Mouse (Mus musculus) hindbrain, embryonic 13.5 days (tissue): Measurements from ENCODE around the gene Gm28305. TPM values are rescaled to one million over a fixed set of nuclear protein-coding genes. Genes with fewer than 3 reads are reported as not detected.

Experiments used
- ATAC-seq: fragments of 200-750 bp; cut with Nextera tagmentation; 2 replicates; pipeline ENCODE4 v1.8.0; 2017; ENCODE audit warnings: moderate TSS enrichment; ENCODE audit not compliant: low FRiP score
- H3K27ac ChIP-seq: fragments of 300-500 bp; sonication (generic); 2 replicates; pipeline ENCODE4 v1.5.1; 2015; ENCODE audit warnings: inconsistent platforms, mild to moderate bottlenecking, moderate library complexity
- H3K27me3 ChIP-seq: fragments of 300-500 bp; sonication (generic); 2 replicates; pipeline ENCODE4 v1.6.1; 2015; ENCODE audit warnings: mild to moderate bottlenecking, inconsistent platforms
- H3K36me3 ChIP-seq: fragments of 300-500 bp; sonication (generic); 2 replicates; pipeline ENCODE4 v1.6.1; 2015; ENCODE audit warnings: mild to moderate bottlenecking, inconsistent platforms
- H3K4me1 ChIP-seq: fragments of 300-500 bp; sonication (generic); replicated peaks from 2 replicates; pipeline ENCODE4 v1.6.1; 2015; ENCODE audit warnings: inconsistent platforms
- H3K4me2 ChIP-seq: fragments of 300-500 bp; sonication (generic); 2 replicates; pipeline ENCODE4 v1.6.1; 2015; ENCODE audit warnings: inconsistent platforms, mild to moderate bottlenecking, moderate library complexity
- H3K4me3 ChIP-seq: fragments of 300-500 bp; sonication (generic); 2 replicates; pipeline ENCODE4 v1.5.1; 2015; ENCODE audit warnings: mild to moderate bottlenecking, inconsistent platforms
- H3K9ac ChIP-seq: fragments of 300-500 bp; sonication (generic); 2 replicates; pipeline ENCODE4 v1.6.1; 2015; ENCODE audit warnings: mild to moderate bottlenecking, inconsistent platforms
- H3K9me3 ChIP-seq: fragments of 300-500 bp; sonication (generic); 2 replicates; pipeline ENCODE4 v1.6.1; 2016; ENCODE audit warnings: inconsistent platforms
- WGBS: fragments of 180-500 bp; shearing (Covaris S2); methylation state at CpG from one replicate; pipeline ENCODE4 v1.1.7; 2015; 5-methylcytosine and 5-hydroxymethylcytosine counted together
- polyA plus RNA-seq: library from polyadenylated mRNA; unstranded; fragments of >200 nt; fragmentation: Nextera tagmentation; extraction: Ambion mirVana; gene quantifications from 2 replicates; pipeline ENCODE4 v1.2.1, GENCODE M21; 2015

Gm28305 gene
- polyA plus RNA-seq: not detected in 2 replicates

- WGBS: 78% methylated on average over 2 of the region's 2 CpGs
- ATAC-seq: no peak
- Histone ChIP-seq H3K4me2 (no peak within 1 kb of the TSS), H3K27ac (no peak within 1 kb of the TSS), H3K4me3 (no peak within 1 kb of the TSS), H3K27me3 (no peaks in the 10 kb centered on the region), H3K4me1 (no peaks in the 10 kb centered on the region), H3K9ac (no peak within 1 kb of the TSS), H3K36me3 (peaks cover 32% of the 10 kb centered on the region), H3K9me3 (no peaks in the 10 kb centered on the region)
Observed at GRCm38 (mm10) chr9:104040362-104040761, at the start of gene Gm28305. TSS of gene Gm28305 (plus strand) at chr9:104040662.

GRCm38 (mm10) chr9:103996496-103996895 is 44.0 kb upstream of the Gm28305 start:
- ATAC-seq: no peak
- no peak overlapping the region for H3K4me2 ChIP-seq
- no peaks in the 10 kb centered on the region for H3K9me3 ChIP-seq
- H3K9ac ChIP-seq: no peak overlapping the region
- H3K4me3 ChIP-seq: no peak overlapping the region
- H3K36me3 ChIP-seq: no peaks in the 10 kb centered on the region
- peaks cover 5% of the 10 kb centered on the region for H3K4me1 ChIP-seq
- no peak overlapping the region for H3K27ac ChIP-seq
- WGBS: 10% methylated on average over 2 of the region's 2 CpGs
- H3K27me3 ChIP-seq: peaks cover 10% of the 10 kb centered on the region; the same call in 1 of the 2 replicates

DNA sequence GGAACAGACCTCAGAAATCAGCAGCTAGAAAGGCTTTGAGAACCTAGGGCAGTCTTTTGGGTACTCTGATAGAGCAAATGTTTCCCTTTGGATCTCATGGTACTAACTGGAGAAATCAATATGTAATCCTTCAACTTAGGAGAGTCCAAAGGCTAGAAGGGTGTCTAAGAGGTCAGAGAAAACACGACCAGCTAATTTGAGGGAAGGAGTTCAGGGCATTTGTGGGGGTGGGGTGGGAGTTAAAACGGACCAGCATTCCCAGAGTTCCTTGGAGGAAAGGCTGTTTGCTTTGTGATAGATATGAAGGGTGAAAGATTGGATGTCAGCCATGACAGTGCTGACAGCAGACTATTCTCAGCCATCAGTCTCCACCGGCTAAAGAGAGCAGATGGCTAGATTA is 39.9 kb upstream of the Gm28305 start:
- Histone ChIP-seq H3K4me1 (peaks cover 19% of the 10 kb centered on the region), H3K9ac (no peak overlapping the region), H3K9me3 (no peaks in the 10 kb centered on the region), H3K4me2 (no peak overlapping the region), H3K27ac (no peak overlapping the region), H3K36me3 (0 out of 2 replicates have a peak, but pooled peaks cover 3% of the 10 kb centered on the region), H3K27me3 (peaks cover 10% of the 10 kb centered on the region; the same call in 1 of the 2 replicates), H3K4me3 (no peak overlapping the region)
- WGBS: 68% methylated on average over 3 of the region's 3 CpGs
- no peak for ATAC-seq

DNA sequence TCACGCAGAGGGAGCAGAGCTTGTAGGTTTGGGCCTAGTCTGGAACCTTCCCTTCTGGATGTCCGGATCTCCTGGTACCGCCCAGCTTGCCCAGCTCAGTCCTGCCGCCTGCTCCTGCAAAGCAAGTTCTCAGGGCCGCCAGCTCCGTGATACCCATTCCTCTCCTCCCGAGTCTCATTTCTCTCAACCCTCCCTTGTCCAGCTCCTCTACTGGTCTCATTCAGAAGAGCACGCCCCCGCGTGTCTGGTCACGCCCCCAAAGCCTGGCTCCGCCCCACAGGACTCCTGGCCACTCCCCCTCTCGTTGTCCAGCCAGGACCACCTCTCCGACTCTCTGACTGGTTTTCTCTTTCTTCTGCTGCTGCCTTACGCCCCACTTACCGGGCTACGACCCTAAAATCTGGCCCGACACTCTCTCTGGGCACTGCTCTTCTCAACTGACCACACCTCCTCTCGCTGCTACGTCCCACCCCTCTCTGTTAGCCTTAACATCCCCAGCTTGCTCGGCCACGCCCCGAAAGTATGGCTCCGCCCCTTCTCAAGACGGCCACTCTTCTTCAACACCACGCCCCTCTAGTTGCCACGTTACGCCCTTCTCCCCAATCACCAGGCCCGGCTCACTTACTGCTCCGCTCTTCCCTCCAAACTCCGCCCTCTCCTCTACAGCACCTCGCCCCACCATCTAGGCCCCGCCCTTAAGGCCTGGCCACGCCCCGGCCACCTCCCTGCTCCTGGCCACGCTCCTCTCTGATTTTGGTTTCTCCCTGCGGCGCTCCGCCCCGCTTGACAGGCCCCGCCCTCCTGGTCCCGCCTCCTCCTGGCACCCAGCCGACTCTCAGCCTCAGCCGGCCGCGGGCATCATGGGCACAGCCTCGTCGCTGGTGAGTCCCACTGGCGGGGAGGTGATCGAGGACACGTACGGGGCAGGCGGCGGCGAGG is 38.3 kb upstream of the Gm28305 start, which contains the start of gene Nphp3:
Gene Nphp3 (plus strand): TSS at position 624 of the 939 bp plus-strand sequence.
- H3K4me3 ChIP-seq: peak within 1 kb of the TSS; percentile 64
- ATAC-seq: peak; percentile 98
- H3K4me1 ChIP-seq: peaks cover 19% of the 10 kb centered on the region
- H3K9ac ChIP-seq: peak within 1 kb of the TSS; percentile 77
- H3K36me3 ChIP-seq: 0 out of 2 replicates have a peak, but pooled peaks cover 3% of the 10 kb centered on the region
- H3K4me2 ChIP-seq: peak within 1 kb of the TSS; percentile 65
- peak within 1 kb of the TSS; percentile 87 for H3K27ac ChIP-seq
- H3K27me3 ChIP-seq: peaks cover 6% of the 10 kb centered on the region; the same call in 1 of the 2 replicates
- WGBS: 1% methylated on average over 55 of the region's 55 CpGs
- H3K9me3 ChIP-seq: no peaks in the 10 kb centered on the region

GRCm38 (mm10) chr9:104002913-104003330 is 37.5 kb upstream of the Gm28305 start:
- Histone ChIP-seq H3K27me3 (0 out of 2 replicates have a peak, but pooled peaks cover 4% of the 10 kb centered on the region), H3K36me3 (peaks cover 3% of the 10 kb centered on the region; the same call in 1 of the 2 replicates), H3K4me1 (peaks cover 19% of the 10 kb centered on the region), H3K9ac (peak overlapping the region; percentile 77), H3K4me3 (peak overlapping the region; percentile 64), H3K9me3 (no peaks in the 10 kb centered on the region), H3K27ac (peak overlapping the region; percentile 87), H3K4me2 (peak overlapping the region; percentile 65)
- peak; percentile 53 for ATAC-seq
- 0% methylated on average over 37 of the region's 37 CpGs for WGBS

- no peak for ATAC-seq
- H3K9ac ChIP-seq: no peak overlapping the region
- WGBS: 78% methylated on average over 1 of the region's 1 CpGs
- no peaks in the 10 kb centered on the region for H3K4me1 ChIP-seq
- H3K9me3 ChIP-seq: no peaks in the 10 kb centered on the region
- H3K27ac ChIP-seq: no peak overlapping the region
- no peaks in the 10 kb centered on the region for H3K27me3 ChIP-seq
- H3K36me3 ChIP-seq: peaks cover 30% of the 10 kb centered on the region
- H3K4me3 ChIP-seq: no peak overlapping the region
- no peak overlapping the region for H3K4me2 ChIP-seq
Observed at GRCm38 (mm10) chr9:104014526-104014925, 25.9 kb upstream of the Gm28305 start.

DNA sequence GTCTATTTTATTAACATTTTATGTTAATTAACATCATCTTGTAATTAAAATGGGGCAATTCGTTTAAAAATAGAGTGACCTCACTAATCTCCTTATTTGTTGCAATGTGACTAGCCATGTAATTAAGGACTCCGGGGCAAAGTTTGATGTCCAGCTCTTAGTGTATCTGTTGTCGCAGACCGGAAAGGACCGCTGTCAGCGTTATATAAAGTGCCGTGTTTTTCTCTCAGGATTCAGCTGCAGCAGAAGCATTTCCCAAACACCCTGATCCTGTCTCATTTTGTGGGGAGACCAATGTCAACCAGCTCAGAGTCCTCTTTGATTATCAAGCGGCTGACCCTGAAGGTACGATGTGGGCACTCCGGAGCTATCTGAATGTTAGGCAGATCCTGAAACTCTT is 19.4 kb upstream of the Gm28305 start:
- H3K4me1 ChIP-seq: no peaks in the 10 kb centered on the region
- H3K36me3 ChIP-seq: peaks cover 62% of the 10 kb centered on the region
- no peaks in the 10 kb centered on the region for H3K9me3 ChIP-seq
- no peak overlapping the region for H3K4me2 ChIP-seq
- no peak overlapping the region for H3K9ac ChIP-seq
- no peaks in the 10 kb centered on the region for H3K27me3 ChIP-seq
- no peak overlapping the region for H3K27ac ChIP-seq
- no peak overlapping the region for H3K4me3 ChIP-seq
- WGBS: 93% methylated on average over 10 of the region's 10 CpGs
- ATAC-seq: no peak

DNA sequence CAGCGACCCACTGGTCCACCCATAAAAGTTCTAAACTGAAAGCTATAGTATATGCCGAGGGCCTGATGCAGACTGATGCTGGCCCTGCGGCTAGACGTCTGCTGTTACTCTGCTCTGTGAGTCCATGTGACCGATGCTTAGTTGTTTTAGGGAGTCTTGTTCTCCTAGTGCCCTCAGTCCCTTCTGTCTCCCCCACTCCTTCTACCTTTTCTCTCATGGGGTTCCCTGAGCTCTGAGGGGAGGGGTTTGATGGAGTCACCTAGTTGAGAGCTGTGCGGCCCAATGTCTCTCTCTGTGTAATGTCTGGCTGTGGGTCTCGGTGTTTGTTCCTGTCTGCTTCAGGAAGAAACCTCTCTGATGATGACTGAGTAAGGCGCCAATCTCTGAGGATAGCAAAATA is 13.3 kb upstream of the Gm28305 start:
- no peak overlapping the region for H3K27ac ChIP-seq
- ATAC-seq: no peak
- H3K36me3 ChIP-seq: peaks cover 50% of the 10 kb centered on the region
- H3K4me1 ChIP-seq: no peaks in the 10 kb centered on the region
- WGBS: 96% methylated on average over 8 of the region's 8 CpGs
- no peak overlapping the region for H3K4me3 ChIP-seq
- no peak overlapping the region for H3K4me2 ChIP-seq
- 0 out of 2 replicates have a peak, but pooled peaks cover 9% of the 10 kb centered on the region for H3K9me3 ChIP-seq
- H3K27me3 ChIP-seq: no peaks in the 10 kb centered on the region
- H3K9ac ChIP-seq: no peak overlapping the region

- Histone ChIP-seq H3K27me3 (no peaks in the 10 kb centered on the region), H3K4me3 (no peak overlapping the region), H3K27ac (no peak overlapping the region), H3K4me2 (no peak overlapping the region), H3K9ac (no peak overlapping the region), H3K4me1 (no peaks in the 10 kb centered on the region), H3K9me3 (0 out of 2 replicates have a peak, but pooled peaks cover 9% of the 10 kb centered on the region), H3K36me3 (peaks cover 39% of the 10 kb centered on the region)
- 92% methylated on average over 11 of the region's 11 CpGs for WGBS
- ATAC-seq: no peak
Observed at GRCm38 (mm10) chr9:104029861-104030260, 10.6 kb upstream of the Gm28305 start.

DNA sequence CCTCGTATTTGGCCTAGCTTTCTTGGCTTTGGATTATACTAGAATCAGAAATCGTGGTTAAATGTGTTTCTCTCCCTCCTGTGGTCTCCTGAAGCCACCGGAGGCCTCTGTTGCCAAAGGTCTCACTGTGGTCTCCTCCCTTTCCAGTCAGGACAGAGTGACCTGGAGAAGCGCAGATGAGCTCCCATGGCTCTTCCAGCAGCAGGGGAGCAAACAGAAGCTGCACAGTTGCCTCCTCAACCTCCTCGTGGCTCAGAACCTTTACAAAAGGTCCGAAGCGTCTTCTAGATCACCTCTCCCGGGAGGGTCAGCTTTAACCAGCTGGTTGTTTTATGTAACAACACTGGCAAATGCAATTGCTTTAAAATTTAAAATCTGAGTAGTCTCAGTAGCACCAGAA is 6.2 kb upstream of the Gm28305 start:
- H3K27me3 ChIP-seq: no peaks in the 10 kb centered on the region
- peaks cover 28% of the 10 kb centered on the region for H3K36me3 ChIP-seq
- H3K4me1 ChIP-seq: no peaks in the 10 kb centered on the region
- H3K9ac ChIP-seq: no peak overlapping the region
- ATAC-seq: no peak
- no peak overlapping the region for H3K4me2 ChIP-seq
- WGBS: 81% methylated on average over 8 of the region's 8 CpGs
- no peak overlapping the region for H3K4me3 ChIP-seq
- H3K27ac ChIP-seq: no peak overlapping the region
- H3K9me3 ChIP-seq: no peaks in the 10 kb centered on the region

GRCm38 (mm10) chr9:104034718-104035117 is 5.7 kb upstream of the Gm28305 start:
- Histone ChIP-seq H3K36me3 (peaks cover 30% of the 10 kb centered on the region), H3K27ac (no peak overlapping the region), H3K27me3 (no peaks in the 10 kb centered on the region), H3K9me3 (no peaks in the 10 kb centered on the region), H3K4me2 (no peak overlapping the region), H3K4me3 (no peak overlapping the region), H3K9ac (no peak overlapping the region), H3K4me1 (no peaks in the 10 kb centered on the region)
- no peak for ATAC-seq
- 64% methylated on average over 6 of the region's 6 CpGs for WGBS

GRCm38 (mm10) chr9:104035261-104036015 is 5.0 kb upstream of the Gm28305 start:
- Histone ChIP-seq H3K36me3 (peaks cover 25% of the 10 kb centered on the region), H3K9ac (no peak overlapping the region), H3K4me1 (no peaks in the 10 kb centered on the region), H3K27me3 (no peaks in the 10 kb centered on the region), H3K9me3 (no peaks in the 10 kb centered on the region), H3K4me2 (no peak overlapping the region), H3K27ac (no peak overlapping the region), H3K4me3 (no peak overlapping the region)
- 49% methylated on average over 24 of the region's 24 CpGs for WGBS
- no peak for ATAC-seq
